Mouse (Mus musculus) mature B cell (primary cell): ENCODE measurements around the gene Dtx1.

Experiments used
- in situ Hi-C: fragments of 300-500 bp; cut with MboI; formaldehyde crosslinking; loops from 2 replicates; pipeline ENCODE4 v1.14.3; 2019

Gene Dtx1

GRCm38 (mm10) chr5:120711827-120712226 lies at the start of gene Dtx1:
Gene Dtx1 (minus strand): TSS chr5:120711927.
- in situ Hi-C loops = loop anchor here (5.0 to 25.0 kb wide), 3 partner anchors 35 to 200 kb away; partner anchors contain the start of genes Plbd2 and Slc8b1

- in situ Hi-C loops = no loop called here
Observed at GRCm38 (mm10) chr5:120754215-120754614, 42.5 kb upstream of the Dtx1 start.

- in situ Hi-C loops = no loop called here
Observed at GRCm38 (mm10) chr5:120752786-120753185, 41.1 kb upstream of the Dtx1 start.

- in situ Hi-C loops = no loop called here
Observed at GRCm38 (mm10) chr5:120751206-120751605, 39.5 kb upstream of the Dtx1 start.

- in situ Hi-C loops = no loop called here
Observed at GRCm38 (mm10) chr5:120749688-120750087, 38.0 kb upstream of the Dtx1 start, which contains the start of gene Oas2. Gene Oas2 (minus strand): TSS chr5:120749853.

GRCm38 (mm10) chr5:120746451-120746850 lies 34.7 kb upstream of the Dtx1 start:
- in situ Hi-C loops = no loop called here

GRCm38 (mm10) chr5:120742125-120742524 lies 30.4 kb upstream of the Dtx1 start:
- in situ Hi-C loops = no loop called here

GRCm38 (mm10) chr5:120734380-120734990 lies 22.8 kb upstream of the Dtx1 start:
- in situ Hi-C loops = no loop called here

GRCm38 (mm10) chr5:120733696-120734095 lies 22.0 kb upstream of the Dtx1 start:
- in situ Hi-C loops = no loop called here

GRCm38 (mm10) chr5:120732740-120733139 lies 21.0 kb upstream of the Dtx1 start:
- in situ Hi-C loops = no loop called here

GRCm38 (mm10) chr5:120729319-120729718 lies 17.6 kb upstream of the Dtx1 start:
- in situ Hi-C loops = no loop called here

- in situ Hi-C loops = no loop called here
Observed at GRCm38 (mm10) chr5:120725811-120726455, 14.2 kb upstream of the Dtx1 start.

- in situ Hi-C loops = loop anchor here (25.0 kb wide), 1 partner anchor 209 kb away; the partner anchor contains the start of genes Plbd2 and Slc8b1
Observed at GRCm38 (mm10) chr5:120721005-120721404, 9.3 kb upstream of the Dtx1 start.

- in situ Hi-C loops = loop anchor here (25.0 kb wide), 1 partner anchor 206 kb away; the partner anchor contains the start of genes Plbd2 and Slc8b1
Observed at GRCm38 (mm10) chr5:120718600-120719378, 7.1 kb upstream of the Dtx1 start.

- in situ Hi-C loops = loop anchor here (25.0 kb wide), 1 partner anchor 205 kb away; the partner anchor contains the start of genes Plbd2 and Slc8b1
Observed at GRCm38 (mm10) chr5:120717136-120717535, 5.4 kb upstream of the Dtx1 start.

GRCm38 (mm10) chr5:120714314-120714713 lies 2.6 kb upstream of the Dtx1 start:
- in situ Hi-C loops = loop anchor here (5.0 to 25.0 kb wide), 3 partner anchors 37 to 202 kb away; partner anchors contain the start of genes Plbd2 and Slc8b1

- in situ Hi-C loops = loop anchor here (5.0 to 25.0 kb wide), 3 partner anchors 35 to 200 kb away; partner anchors contain the start of genes Plbd2 and Slc8b1
Observed at GRCm38 (mm10) chr5:120712721-120713120, 994 bp upstream of the Dtx1 start.

- in situ Hi-C loops = loop anchor here (5.0 to 25.0 kb wide), 3 partner anchors 34 to 199 kb away; partner anchors contain the start of genes Plbd2 and Slc8b1
Observed at GRCm38 (mm10) chr5:120711416-120711815, 311 bp downstream of the Dtx1 start.

GRCm38 (mm10) chr5:120710826-120711248 lies 890 bp downstream of the Dtx1 start:
- in situ Hi-C loops = loop anchor here (5.0 to 25.0 kb wide), 3 partner anchors 34 to 199 kb away; partner anchors contain the start of genes Plbd2 and Slc8b1

GRCm38 (mm10) chr5:120710161-120710825 lies 1.4 kb downstream of the Dtx1 start:
- in situ Hi-C loops = loop anchor here (5.0 to 25.0 kb wide), 3 partner anchors 33 to 198 kb away; partner anchors contain the start of genes Plbd2 and Slc8b1

- in situ Hi-C loops = loop anchor here (25.0 kb wide), 1 partner anchor 195 kb away; the partner anchor contains the start of genes Plbd2 and Slc8b1
Observed at GRCm38 (mm10) chr5:120706976-120707375, 4.8 kb downstream of the Dtx1 start.
